Mouse (Mus musculus): ENCODE data around the gene Vwa8.
"Not testable (repeated sequence)": the region's sequence is repeated elsewhere in the genome, so short reads cannot be mapped to it uniquely, and the experiment has no call there.

Vwa8 gene

DNA sequence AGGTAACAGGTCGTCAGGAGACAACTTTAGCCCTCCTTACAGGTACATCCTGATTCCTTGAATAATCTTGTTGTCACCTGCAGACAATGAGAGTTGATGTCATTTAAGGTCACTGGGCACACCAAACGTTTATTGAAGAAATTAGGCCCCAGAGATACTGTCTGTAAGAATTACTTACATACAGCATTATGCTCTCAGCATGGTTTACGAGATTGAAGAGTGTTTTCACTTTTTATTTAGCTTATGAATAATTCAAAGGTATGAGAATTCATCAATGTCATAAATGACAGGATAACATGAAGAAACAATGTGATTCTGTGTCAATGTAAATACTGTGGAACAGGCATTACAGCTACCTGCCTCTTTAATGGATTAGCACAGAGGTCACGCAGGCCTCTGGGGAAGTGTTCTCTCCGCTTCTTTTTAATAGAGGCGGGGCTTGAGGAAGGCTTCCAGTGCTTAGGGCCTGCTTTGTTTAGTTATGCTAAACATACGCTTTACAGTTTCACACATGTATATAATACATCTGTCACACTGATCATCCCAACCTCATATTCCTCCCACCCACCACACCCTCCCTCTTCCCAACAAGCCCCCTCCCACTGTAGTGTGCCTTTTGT lies 37.2 kb downstream of the Vwa8 start:
- no peak for ATAC-seq (ENCODE audit: low TSS enrichment)

DNA sequence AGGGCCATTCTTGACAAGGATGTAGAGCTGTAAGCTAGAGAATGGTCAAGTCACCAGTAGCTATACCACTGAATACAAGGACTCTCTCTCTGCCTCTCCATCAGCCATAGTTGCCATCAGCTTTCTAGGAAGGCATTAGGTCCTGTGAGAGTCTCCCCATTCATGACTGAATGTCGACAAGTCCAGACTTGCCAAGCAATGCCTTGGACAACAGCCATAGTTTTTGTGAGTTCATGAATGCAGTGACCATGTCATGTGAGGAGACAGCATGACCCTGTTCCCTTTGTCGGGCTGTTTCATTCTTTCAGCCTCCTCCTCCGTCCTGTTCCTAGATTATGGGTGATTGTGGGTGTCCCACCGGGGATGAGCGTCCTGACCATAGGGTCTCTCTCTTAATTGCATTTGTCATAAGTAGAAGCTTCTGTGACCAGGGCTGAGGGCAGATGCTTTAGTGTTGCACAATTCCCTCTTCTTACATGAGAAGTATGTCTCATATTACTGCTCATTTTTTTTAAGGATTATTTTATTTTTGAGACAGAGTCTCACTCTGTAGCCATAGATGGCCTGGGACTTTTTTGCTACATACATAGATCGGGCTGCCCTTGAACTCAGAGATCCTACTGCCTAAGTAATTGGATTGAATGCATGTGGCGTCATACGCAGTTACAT lies 37.8 kb downstream of the Vwa8 start:
- ATAC-seq (ENCODE audit: low TSS enrichment) = no peak

DNA sequence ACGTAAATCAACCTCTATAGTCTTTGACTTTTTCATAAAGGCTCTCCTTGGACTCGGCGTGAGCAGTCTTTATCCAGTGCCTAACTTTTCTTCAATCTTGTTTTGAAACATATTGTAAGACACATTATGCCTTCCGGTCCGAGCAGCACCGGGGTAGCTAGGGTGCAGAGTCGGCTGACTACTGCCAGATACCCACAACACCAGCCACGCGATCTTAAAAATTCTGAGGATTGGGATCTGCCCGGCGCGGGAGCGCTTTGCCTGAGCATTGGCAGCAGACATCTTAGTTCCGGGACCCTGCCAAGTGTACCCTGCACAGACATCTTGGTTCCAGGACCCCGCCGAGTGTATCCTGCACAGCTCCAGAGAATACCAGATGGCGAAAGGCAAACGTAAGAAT lies 38.6 kb downstream of the Vwa8 start:
- not testable (repeated sequence) for ATAC-seq (ENCODE audit: low TSS enrichment)

DNA sequence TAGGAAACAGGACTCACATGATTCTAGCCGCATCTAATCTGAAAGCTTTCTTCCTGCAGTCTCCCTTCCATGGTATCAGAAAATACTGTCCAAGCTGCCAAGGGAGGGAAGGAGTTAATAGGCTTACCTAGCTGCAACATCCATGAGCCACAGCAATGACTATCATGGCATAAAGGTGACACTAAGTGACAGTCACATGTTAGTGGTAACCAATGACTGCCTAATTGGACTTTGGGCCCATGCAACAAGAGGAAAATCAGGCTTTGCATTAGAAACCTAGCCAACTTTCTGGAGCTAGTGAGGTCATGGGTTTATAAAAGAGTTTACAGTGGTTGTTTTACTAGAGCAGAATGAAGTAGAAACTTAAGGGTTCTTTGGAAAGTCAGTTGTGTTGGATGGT lies 46.6 kb downstream of the Vwa8 start:
- no peak for ATAC-seq (ENCODE audit: low TSS enrichment)

- peak; percentile 54 for ATAC-seq (ENCODE audit: low TSS enrichment)
Observed at GRCm38 (mm10) chr14:78896252-78896651, 47.4 kb downstream of the Vwa8 start.

- peak; percentile 97 for ATAC-seq (ENCODE audit: low TSS enrichment)
Observed at GRCm38 (mm10) chr14:78900770-78901169, 51.9 kb downstream of the Vwa8 start.

DNA sequence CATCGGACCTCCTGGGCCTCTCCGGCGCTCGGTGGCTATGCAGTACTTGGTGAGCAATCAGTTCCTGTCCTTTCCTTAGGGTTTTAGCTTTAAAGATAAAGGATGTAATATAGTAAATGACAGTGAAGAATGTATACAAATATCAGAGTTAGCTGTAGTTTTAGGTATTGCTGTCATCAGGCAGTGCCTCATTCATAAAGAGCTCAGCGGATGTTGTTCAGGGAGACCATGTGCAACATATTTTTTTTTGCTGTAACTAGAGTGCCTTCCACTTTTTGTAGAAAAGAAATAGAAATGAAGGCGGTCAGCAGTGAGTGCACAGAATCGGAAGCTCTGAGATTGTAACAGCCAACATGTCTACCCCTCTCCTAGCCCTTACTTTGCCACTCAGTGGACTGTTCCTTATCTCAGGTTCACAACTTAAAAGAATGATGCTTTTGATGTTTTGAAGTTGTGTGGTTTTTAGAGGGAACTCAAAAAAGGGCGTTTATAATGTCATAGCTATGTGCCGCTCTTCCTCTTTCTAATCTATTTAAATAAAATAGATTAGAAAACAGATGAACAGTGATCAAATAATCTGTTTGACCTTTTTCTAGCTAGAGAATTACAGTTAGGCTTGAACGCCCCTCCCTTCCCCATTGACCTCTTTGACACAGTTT lies 59.5 kb downstream of the Vwa8 start:
- ATAC-seq (ENCODE audit: low TSS enrichment) = no peak

GRCm38 (mm10) chr14:78912076-78912475 lies 63.2 kb downstream of the Vwa8 start:
- ATAC-seq (ENCODE audit: low TSS enrichment) = no peak

DNA sequence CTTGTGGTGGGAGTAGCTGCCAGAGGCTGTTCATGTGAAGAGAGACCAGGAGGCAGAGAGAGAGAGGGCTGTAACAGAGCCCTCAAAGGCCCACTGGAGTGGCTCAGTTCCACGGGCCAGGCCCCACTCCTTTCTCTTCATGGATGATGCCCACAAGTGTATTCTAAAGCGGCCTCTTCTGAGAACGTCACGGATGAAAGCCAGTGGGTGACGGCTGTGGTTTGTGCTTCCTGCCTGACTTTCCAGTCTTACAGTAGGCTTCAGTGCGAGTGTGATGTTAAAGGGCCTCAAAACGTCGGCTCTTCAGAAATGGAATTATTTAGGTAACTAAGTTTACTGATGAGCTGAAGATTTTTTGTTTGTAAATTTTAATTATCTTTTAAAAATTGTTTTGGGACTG lies 65.3 kb downstream of the Vwa8 start:
- ATAC-seq (ENCODE audit: low TSS enrichment) = no peak

DNA sequence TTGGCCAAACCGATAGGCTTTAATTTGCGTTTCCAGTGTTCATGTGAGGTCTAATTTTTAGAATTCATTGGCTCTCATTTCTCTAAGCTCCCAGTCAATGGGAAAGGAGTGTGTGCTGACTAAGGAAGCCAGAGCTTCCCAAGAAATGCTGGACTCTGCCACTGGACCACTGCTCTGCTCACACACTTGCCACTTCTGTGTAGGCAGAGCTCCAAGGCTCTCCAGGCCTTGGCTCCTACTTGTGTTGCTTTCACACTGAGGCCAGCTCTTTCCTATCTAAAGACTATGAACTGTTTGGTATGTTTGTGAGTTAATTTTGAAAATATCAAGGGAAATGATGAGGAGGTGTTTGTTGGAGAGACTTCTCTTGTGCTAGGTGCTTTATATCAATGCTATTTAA lies 67.8 kb downstream of the Vwa8 start:
- no peak for ATAC-seq (ENCODE audit: low TSS enrichment)

- no peak for ATAC-seq (ENCODE audit: low TSS enrichment)
Observed at GRCm38 (mm10) chr14:78921219-78921618, 72.4 kb downstream of the Vwa8 start.

DNA sequence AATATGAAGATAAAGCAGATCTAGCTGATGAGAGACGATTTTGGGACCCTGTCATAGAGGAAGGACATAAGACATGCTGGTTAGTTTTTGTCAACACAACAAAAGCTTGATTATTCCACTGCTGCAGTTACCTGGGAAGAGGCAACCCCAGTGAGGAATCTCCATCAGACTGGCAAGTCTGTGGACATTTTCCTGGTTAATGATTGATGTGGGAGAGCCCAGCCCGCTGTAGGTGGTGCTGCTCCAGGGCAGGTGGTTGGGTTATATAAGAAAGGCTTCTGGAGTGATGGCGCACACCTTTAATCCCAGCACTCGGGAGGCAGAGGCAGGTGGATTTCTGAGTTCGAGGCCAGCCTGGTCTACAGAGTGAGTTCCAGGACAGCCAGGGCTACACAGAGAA lies 74.8 kb downstream of the Vwa8 start:
- ATAC-seq (ENCODE audit: low TSS enrichment) = no peak

GRCm38 (mm10) chr14:78924755-78925537 lies 76.1 kb downstream of the Vwa8 start:
- peak; percentile 96 for ATAC-seq (ENCODE audit: low TSS enrichment)

DNA sequence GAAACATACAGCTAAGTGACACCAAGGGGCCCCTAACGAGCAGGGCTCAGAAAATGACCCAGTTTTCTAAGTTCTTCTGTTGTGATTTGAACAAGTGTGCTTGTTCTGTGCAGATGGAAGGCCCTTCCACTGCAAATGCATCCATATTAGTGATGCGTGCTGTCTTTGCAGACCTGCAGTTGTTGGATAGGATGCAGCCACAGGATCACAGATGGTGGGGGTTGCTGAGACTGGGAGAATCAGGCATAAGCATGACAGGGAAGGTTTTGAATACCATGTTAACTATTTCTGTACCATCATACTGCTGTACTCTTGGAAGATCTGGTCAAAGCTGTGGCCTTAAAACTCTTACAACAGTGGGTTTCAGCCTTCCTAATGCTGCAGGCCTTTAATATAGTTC lies 83.2 kb downstream of the Vwa8 start:
- ATAC-seq (ENCODE audit: low TSS enrichment) = no peak

GRCm38 (mm10) chr14:78933399-78933798 lies 84.5 kb downstream of the Vwa8 start:
- ATAC-seq (ENCODE audit: low TSS enrichment) = no peak

DNA sequence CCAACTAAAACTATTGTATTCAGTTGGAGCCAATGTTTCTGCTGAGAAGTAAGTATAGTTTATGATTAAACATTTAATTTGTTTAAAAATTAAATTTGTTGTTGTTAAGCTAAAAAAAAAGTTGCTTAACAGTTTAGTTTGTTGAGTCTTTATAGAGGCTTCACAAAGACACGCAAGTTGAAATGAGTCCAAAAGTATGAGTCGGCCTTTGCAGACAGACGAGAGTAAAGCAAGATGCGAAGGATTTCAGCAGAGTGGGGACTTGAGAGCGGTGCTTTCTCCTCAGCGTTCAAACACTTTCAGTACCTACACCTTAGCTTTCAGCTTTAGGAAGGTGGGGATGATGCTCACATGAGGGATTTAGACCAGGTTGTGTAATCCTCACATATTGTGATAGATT lies 85.7 kb downstream of the Vwa8 start:
- ATAC-seq (ENCODE audit: low TSS enrichment) = no peak

DNA sequence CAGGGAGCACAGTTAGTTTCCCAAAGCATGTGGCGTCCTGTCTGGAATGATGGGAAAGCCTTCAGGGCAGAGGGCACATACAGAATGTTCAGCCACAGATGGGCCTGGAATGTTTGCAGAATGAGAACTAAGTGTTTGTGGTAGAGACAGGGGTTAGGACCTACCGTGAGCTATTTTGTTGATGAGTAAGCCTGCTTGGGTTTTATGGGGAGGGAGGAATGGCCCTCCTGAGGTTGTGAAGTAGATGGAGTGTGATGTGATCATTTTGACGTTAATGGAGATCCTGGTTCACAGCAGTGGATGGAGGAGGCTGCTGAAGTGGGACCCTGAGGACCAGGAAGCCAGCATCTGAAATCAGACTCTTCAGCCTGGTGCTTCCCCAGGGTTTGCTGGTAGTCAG lies 86.9 kb downstream of the Vwa8 start:
- no peak for ATAC-seq (ENCODE audit: low TSS enrichment)

GRCm38 (mm10) chr14:78941741-78942475 lies 93.1 kb downstream of the Vwa8 start:
- peak; percentile 96 for ATAC-seq (ENCODE audit: low TSS enrichment)

GRCm38 (mm10) chr14:78955745-78956144 lies 106.9 kb downstream of the Vwa8 start:
- ATAC-seq (ENCODE audit: low TSS enrichment) = no peak

DNA sequence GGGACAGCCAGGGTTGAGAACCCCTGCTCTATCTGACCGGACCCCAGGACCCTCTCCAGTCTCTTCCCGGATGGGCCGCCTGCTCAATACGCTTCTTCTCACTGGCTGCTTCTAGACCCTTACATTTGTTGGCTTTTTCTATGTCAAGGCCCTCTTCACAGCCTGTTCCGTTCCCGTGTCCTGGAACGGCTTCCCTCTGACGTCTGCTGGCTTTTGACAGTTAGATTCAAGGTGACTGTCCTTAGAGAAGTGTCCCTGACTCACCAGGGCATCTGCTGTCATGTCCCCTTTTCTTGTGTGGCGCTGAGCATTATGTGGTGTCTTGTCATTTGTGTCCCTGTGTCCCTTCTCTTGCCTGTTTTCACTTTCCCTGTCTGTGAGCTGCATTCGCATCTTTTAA lies 121.8 kb downstream of the Vwa8 start:
- no peak for ATAC-seq (ENCODE audit: low TSS enrichment)

DNA sequence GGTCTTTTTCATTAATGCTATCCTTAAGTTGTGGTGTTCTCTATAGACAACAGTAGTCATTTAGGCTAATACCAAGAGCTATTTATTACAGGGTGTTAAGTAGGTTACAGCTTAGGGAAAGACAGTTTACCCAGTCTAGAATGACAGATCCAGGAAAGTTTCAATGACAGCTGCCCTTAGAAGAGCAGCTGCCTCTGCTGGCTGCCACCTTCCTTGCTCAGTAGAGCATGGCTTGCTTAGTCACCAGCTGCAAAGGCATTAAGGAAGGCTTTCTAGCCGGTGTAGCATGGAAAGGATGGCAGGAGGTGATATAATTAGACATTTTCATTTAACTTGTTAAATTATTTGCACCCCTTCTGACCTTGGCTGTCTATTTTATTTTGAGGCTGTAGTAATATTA lies 123.6 kb downstream of the Vwa8 start:
- ATAC-seq (ENCODE audit: low TSS enrichment) = no peak

DNA sequence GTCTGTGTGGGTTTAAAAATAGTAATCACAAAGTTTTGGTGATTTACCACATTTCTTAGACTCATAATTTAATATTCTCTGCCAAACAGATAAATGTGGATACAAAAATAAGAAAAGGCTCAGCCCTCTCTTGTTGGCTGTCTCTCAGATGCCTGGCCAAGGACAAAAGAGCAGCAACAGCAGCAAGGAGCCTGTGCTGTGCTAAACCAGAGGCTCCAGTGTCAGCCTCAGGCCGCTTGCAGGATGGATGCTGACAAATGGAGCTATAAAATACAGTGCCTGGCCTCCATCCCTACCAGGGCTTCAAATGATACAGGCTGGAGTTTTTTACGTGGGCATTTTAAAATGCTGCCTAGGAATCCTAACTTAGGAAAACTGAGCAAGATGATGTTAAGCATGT lies 134.3 kb downstream of the Vwa8 start:
- no peak for ATAC-seq (ENCODE audit: low TSS enrichment)

Measured in frontal cortex, adult (tissue).